Mouse (Mus musculus) B cell, adult 2 months (primary cell): ENCODE results near the gene Crlf1.
A peak's percentile ranks its signal among the peaks of the same experiment; 100 is the strongest.

Source experiments
- DNase-seq, 2 experiments: peaks; one replicate each; pipeline ENCODE4 v3.0.0; 2022

Crlf1 gene

DNA sequence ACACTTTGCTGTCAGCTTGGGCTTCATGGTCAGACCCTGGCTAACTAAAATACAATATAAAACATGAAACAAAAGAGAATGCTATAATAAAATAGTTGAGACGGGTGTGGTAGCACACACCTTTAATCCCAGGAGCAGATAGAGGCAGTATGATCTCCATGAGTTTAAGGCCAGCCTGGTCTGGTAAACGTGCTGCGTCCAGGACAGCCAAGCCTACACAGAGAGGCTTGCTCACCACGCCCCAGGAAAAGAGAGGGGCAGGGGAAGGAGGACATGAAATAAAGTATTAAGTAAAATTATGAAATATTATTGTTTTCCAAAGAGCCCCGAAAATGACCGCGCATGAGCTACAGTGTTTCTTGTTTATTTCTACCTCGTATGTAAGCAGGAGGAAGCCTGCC is 34.2 kb downstream of the Crlf1 start:
- DNase-seq = no peak

GRCm38 (mm10) chr8:70527512-70528181 is 34.7 kb downstream of the Crlf1 start, which contains the start of the genes Fkbp8 and Kxd1:
Gene Fkbp8 (plus strand): TSS chr8:70527724.
Gene Kxd1 (minus strand): TSS chr8:70527956.
- peak; percentile 96 for DNase-seq

DNA sequence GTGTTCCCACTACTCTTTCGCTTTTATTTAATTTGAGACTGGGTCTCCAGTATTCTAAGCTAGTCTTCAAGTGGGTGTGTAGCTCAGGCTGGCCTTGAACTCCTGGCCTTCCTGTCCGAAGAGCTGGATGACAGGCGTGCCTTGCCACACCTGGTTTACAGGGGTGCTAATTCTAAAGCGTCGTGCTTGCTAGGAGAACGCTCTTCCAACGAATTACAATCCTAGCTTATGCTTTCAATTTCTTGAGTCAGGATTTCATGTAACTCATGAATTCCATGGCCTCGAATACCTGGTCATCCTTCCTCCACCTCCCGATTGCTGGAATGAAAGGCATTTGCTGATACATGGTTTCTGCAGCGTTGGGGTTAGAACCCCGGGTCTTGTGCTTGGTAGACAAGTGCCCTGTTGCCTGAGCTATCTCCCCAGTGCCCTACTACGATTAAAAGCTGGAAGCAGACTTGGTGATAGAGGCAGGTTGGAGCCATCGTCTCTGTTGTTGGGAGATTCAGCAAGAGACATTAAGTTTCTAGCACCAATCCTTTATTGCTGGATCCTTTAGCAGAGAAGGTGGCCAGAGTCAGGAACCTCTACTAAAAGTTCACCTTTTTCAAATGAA is 35.3 kb downstream of the Crlf1 start:
- DNase-seq = peak in 1 of 2 experiments; percentile 15

GRCm38 (mm10) chr8:70529299-70529698 is 36.3 kb downstream of the Crlf1 start:
- DNase-seq = no peak

- DNase-seq = no peak
Measured at GRCm38 (mm10) chr8:70529741-70530161, 36.8 kb downstream of the Crlf1 start.

DNA sequence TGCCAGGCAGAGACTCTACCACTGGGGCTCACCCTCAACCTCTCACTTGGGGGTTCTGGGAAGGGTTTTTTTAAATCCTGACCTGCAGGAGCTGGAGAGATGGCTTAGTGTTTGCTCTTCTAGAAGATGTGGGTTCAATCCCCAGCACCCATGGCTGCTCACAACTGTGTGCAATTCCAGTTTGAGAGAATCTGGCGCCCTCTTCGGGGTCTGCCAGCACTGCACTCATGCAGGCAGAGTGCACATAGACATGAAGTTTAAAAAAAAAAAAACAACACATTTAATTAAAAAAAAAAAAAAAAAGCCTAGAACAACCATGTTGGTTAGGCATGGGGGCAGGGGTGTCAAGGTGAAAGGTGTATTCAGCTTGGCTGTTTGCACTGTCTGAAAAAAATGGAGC is 37.4 kb downstream of the Crlf1 start:
- DNase-seq = peak in 1 of 2 experiments; percentile 28

- no peak for DNase-seq
Measured at GRCm38 (mm10) chr8:70534281-70534680, 41.3 kb downstream of the Crlf1 start.

GRCm38 (mm10) chr8:70535221-70535620 is 42.3 kb downstream of the Crlf1 start:
- no peak for DNase-seq

DNA sequence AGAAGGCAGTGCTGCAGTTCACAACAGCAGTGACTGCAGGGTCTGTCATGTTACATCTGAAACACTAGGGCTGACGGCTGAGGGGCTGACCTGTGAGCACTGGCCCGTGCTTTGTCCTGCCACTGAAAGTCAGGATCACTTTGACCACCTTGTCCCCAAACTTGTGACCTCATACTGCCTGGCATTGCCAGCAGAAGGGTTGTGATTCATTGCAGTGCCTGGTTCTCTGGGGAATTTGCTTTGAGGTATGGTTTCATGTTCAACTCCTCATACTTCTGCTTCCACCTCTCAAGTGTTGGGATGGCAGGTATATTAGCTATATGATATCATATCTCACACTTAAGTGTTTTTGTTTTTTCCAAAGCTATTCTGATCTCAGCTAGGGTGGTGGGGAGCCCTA is 42.7 kb downstream of the Crlf1 start:
- no peak for DNase-seq

- peak; percentile 45 to 48 for DNase-seq
Measured at GRCm38 (mm10) chr8:70538024-70538579, 45.1 kb downstream of the Crlf1 start.

DNA sequence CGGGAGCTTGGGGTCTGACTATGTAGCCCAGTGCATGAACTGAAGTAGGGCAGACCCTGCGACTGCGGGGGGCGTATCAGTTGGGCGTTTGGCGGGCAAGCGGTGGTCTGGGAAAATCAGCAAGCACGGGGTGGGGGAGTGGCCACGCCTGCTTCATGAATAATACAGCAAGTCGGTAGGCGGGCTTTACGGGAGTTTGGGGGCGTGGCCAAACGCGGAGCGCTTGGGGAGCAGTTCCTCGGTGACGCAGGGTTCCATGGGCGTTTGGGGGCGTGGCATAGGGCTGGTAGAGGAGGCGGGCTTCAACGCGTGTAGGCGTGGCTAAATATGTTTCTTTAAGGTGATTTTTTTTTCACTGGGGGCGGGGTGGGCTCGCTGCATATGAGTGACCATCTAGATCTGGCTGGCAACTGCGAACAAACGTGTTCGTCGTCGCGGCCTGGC is 45.7 kb downstream of the Crlf1 start:
- peak; percentile 100 for DNase-seq

- peak; percentile 99 for DNase-seq
Measured at GRCm38 (mm10) chr8:70539077-70539813, 46.3 kb downstream of the Crlf1 start, which contains the start of gene Ell. Gene Ell (plus strand): TSS chr8:70539457.

DNA sequence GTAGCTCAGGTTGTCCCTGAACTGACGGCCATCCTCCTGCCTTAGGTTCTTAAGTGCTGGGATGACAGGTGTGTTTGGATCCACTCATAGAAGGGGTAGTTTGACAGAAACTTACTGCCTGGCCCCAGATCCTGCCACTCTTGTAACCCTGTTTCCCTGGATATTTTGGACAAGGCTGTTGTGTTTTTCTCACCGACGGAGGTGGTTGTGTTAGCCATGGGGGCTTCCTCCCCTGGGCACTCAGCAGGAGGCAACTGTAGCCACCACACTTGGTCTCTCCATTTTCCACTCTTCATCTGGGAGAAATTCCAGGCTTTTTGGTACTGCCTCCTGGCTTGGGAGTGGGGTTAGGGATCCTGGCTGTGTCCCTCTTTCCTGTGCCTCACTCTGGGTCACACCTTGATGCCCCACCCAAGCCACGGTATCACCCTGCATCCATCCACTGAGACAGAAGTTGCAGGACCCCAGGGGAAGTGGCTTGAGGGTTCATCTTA is 47.1 kb downstream of the Crlf1 start:
- no peak for DNase-seq

- no peak for DNase-seq
Measured at GRCm38 (mm10) chr8:70540507-70541071, 47.6 kb downstream of the Crlf1 start.

DNA sequence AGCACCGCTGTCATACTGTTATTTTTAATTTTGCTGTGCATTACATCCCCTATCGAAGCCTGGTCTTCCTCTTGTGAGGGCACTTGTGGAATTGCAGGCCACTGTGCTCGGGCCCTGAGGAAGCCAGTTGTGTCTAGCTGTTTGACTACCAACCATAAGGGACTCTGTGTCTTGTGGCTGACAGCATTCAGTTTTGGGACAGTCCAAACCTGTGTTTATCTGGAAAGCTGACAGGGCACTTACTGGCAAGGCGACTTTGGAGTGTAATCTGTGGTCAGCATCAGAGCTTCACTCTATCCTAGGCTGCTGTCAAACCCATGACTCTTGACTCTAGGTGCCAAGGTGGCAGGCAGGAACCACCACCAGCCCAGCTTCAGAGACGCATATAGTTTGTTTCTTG is 48.1 kb downstream of the Crlf1 start:
- DNase-seq = no peak

GRCm38 (mm10) chr8:70544200-70544687 is 51.3 kb downstream of the Crlf1 start:
- DNase-seq = peak; percentile 43 to 50

- DNase-seq = no peak
Measured at GRCm38 (mm10) chr8:70546412-70546811, 53.5 kb downstream of the Crlf1 start.

GRCm38 (mm10) chr8:70547762-70548161 is 54.8 kb downstream of the Crlf1 start:
- no peak for DNase-seq

DNA sequence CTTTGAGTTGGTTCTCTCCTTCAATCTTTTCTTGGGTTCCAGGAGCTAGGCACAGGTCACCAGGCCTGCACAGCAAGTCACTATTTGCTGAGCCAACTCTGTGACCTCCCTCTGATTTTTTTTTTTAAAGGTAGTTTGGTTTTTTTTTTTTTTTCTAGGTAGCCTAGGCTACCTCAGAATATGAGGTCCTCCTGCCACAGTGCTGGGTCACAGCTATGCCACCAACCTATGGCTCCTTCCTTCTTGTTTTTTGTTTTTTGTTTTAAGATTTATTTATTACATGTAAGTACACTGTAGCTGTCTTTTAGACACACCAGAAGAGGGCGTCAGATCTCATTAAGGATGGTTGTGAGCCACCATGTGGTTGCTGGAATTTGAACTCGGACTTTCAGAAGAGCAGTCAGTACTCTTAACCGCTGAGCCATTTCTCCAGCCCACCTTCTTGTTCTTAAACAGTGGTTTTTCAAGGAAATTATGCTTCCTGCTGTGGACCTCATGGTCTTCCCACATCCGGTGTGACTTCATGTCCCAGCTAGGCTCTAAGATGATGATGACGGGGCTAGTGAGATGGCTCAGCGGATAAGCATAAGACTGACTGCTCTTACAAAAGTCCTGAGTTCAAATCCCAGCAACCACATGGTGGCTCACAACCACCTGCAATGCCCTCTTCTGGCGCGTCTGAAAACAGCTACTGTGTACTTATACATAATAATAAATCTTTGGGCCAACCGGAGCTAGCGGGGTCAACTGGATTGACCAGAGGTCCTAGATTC is 56.6 kb downstream of the Crlf1 start:
- DNase-seq = no peak

DNA sequence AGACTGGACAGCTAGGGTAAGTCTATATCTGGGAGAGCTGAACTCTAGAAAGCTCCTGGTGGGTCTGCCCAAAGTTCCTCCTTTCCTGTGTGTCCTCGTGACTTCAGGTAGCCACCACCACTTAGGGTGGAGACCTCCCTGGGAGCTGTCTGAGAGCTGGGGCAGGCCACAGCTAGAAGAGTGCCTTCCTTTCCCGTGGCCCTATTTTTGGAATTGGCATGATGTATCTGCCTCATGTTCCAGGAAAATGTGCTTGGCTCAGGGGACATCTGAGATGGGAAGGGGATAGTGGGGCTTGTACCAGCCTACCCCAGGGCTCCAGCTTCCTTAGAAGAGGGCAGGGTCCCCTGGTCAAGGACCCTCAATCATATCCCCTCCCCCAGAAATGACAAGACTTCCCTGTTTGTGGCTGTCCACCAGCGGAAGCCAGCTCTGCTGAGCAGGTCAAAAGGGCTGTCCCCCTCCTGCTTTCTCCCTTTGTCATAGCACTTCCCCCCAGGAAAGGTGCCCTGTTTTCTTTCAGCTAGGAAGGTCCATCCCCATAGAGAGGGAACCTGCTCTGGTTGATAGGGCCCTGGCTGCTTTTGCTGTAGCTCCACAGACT is 58.7 kb downstream of the Crlf1 start:
- no peak for DNase-seq

- DNase-seq = no peak
Measured at GRCm38 (mm10) chr8:70552836-70553235, 59.9 kb downstream of the Crlf1 start.
